Mouse (Mus musculus) 3T3-L1 (cell line): Measurements from ENCODE around the gene Zfp692.
"Not testable (repeated sequence)": the region's sequence is repeated elsewhere in the genome, so short reads cannot be mapped to it uniquely, and the experiment has no call there.

Experiments
- DNase-seq: peaks from one replicate; pipeline ENCODE4 v3.0.0-alpha.2; 2015; ENCODE audit warnings: low read depth, low spot score

Zfp692 gene

DNA sequence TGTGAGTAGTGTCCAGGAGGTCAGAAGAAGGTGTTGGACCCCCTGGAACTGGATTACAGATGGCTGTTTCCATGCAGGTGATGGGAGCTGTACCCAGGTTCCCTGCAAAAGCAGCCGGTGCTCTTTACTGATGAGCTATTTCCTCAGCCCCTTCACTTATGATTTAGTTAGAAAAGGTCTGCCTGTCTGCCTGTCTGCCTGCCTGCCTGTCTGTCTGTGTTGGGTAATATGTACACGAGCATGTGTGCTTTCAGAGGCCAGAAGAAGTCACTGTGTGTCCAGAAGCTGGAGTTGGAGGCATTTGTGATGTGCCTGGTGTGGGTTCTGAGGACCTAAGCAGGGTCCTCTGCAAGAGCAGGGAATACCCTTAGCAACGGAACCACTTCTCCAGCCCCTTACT, 46.8 kb downstream of the Zfp692 start:
- no peak for DNase-seq

DNA sequence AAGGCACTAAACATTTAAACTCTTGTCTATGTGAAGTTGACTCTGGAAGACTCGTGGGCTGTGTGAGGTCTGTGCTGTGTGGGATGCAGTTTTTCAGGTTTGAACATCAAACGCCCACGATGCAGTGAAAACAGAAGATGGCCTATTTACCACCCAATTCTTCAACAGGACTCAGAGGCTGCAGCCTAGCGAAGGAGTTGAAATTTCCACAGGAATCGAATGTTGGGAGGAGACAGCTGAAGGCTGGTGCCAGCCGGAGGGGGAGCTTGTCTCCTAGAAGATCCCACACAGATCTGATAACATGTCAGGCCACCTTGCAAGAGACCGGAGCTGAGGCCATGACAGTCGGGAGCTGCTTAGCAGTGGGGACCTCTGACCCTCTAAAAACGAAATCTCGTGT, 47.6 kb downstream of the Zfp692 start:
- DNase-seq: no peak

- DNase-seq: no peak
Measured at GRCm38 (mm10) chr11:58354927-58355326, 48.1 kb downstream of the Zfp692 start.

GRCm38 (mm10) chr11:58357042-58357441, 50.2 kb downstream of the Zfp692 start:
- DNase-seq: no peak

DNA sequence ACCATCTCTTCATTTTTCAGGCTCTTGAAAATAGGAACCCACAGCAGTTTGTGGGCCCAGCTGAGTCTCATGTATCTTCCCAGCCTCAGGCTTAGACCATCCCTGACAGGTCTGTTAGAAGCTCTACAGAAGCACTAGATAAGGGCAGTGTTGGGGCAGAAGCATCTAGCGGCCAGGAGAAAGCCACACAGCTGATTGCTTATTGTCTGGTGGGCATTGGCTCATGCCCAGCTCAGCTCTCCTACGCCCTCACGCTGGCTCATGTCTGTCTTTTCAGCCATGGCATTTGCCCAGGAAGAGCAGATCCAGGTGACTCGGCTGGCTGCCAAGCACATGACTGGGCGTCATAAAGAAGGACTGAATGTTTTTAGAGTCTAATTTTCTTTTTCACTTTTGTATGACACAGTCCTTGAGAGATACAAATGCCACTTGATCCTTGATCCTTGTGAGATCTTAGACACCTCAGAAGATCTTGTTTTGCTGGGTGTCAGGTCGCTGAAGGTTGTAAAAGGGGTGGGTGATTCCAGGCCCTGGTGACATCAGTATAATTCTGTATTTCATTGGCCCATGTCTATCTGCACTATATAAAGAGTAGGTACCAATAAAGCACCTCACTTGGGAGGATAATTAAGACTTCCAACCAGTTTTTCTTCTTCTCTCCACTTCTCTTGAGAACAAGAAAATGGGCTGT, 51.1 kb downstream of the Zfp692 start:
- DNase-seq: no peak

DNA sequence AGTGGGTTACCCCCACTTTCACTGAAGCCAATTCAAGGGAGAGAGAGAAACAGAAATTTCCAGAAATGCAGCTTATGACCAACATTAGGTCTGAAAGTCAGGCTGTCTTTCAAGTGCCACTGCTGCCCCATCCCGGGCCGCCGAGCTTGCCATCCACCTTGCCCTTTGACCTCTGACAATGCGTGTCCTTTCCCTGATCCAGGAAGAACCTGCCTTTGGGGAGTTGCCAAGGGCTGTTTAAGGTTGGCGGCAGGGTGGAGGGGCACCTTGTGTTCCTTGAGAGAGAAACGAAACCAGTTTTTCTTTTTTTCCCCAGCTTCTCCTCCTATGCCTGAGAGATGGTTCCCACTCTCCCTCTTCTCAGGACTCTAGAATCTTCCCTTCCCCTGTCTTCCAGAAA, 55.7 kb downstream of the Zfp692 start:
- DNase-seq: not testable (repeated sequence)
